Mouse (Mus musculus) heart, embryonic 12.5 days (tissue): ENCODE data around the gene Mrps26. TPM values are rescaled to one million over a fixed set of nuclear protein-coding genes. Genes with fewer than 3 reads are reported as not detected.

Experiments
- ATAC-seq: fragments of 200-750 bp; cut with Nextera tagmentation; 2 replicates; pipeline ENCODE4 v1.8.0; 2017; ENCODE audit warnings: moderate TSS enrichment, moderate library complexity; ENCODE audit not compliant: insufficient number of reproducible peaks, low FRiP score
- H3K27ac ChIP-seq: fragments of 300-500 bp; sonication (generic); 2 replicates; pipeline ENCODE4 v1.5.1; 2016; ENCODE audit warnings: mild to moderate bottlenecking, moderate library complexity; ENCODE audit not compliant: poor library complexity, severe bottlenecking
- H3K27me3 ChIP-seq: fragments of 300-500 bp; sonication (generic); replicated peaks from 2 replicates; pipeline ENCODE4 v1.6.1; 2016; ENCODE audit warnings: mild to moderate bottlenecking, moderate library complexity
- H3K36me3 ChIP-seq: fragments of 300-500 bp; sonication (generic); 2 replicates; pipeline ENCODE4 v1.6.1; 2016; ENCODE audit warnings: mild to moderate bottlenecking, moderate library complexity
- H3K4me1 ChIP-seq: fragments of 300-500 bp; sonication (generic); replicated peaks from 2 replicates; pipeline ENCODE4 v1.6.1; 2016; ENCODE audit warnings: mild to moderate bottlenecking
- H3K4me2 ChIP-seq: fragments of 300-500 bp; sonication (generic); 2 replicates; pipeline ENCODE4 v1.6.1; 2016; ENCODE audit warnings: mild to moderate bottlenecking, moderate library complexity
- H3K4me3 ChIP-seq: fragments of 300-500 bp; sonication (generic); 2 replicates; pipeline ENCODE4 v1.5.1; 2016; ENCODE audit warnings: mild to moderate bottlenecking
- H3K9ac ChIP-seq: fragments of 300-500 bp; sonication (generic); 2 replicates; pipeline ENCODE4 v1.6.1; 2016; ENCODE audit warnings: mild to moderate bottlenecking, moderate library complexity
- H3K9me3 ChIP-seq: fragments of 300-500 bp; sonication (generic); replicated peaks from 2 replicates; pipeline ENCODE4 v1.6.1; 2016; ENCODE audit warnings: mild to moderate bottlenecking, moderate library complexity
- WGBS: fragments of 180-500 bp; shearing (Covaris S2); methylation state at CpG from one replicate; pipeline ENCODE4 v1.1.7; 2016; 5-methylcytosine and 5-hydroxymethylcytosine counted together
- microRNA-seq: library from miRNA; unstranded; fragments of <30 nt; microRNA quantifications from one replicate; pipeline ENCODE4, GENCODE M21; 2017
- polyA plus RNA-seq: library from polyadenylated mRNA; unstranded; fragments of >200 nt; fragmentation: Nextera tagmentation; extraction: Ambion mirVana; gene quantifications from 2 replicates; pipeline ENCODE4 v1.2.1, GENCODE M21; 2016

Mrps26 gene
- polyA plus RNA-seq, 1 experiment from 2014 or later: 66.9 TPM

DNA sequence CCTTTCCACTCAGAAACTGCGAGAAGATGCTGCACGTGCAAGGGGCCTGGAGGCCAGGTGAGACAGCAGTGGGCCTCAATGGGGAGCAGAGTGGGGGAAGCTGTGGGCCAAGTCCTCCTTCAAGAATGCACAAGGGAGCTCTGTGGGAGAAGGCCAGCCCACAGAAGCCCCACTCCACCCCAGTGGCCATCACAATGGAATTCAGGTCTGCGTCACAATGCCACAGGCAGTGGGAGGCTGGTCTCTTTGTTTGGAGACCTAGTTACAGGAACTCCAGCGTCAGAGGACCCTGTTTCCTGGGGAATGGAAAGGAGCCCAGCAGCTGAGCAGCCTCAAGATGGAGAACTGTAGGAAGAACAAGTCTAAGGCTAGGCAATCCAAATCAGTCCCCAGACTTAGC lies 25.6 kb downstream of the Mrps26 start:
- peaks cover 22% of the 10 kb centered on the region; the same call in 1 of the 2 replicates for H3K36me3 ChIP-seq
- ATAC-seq: no peak

DNA sequence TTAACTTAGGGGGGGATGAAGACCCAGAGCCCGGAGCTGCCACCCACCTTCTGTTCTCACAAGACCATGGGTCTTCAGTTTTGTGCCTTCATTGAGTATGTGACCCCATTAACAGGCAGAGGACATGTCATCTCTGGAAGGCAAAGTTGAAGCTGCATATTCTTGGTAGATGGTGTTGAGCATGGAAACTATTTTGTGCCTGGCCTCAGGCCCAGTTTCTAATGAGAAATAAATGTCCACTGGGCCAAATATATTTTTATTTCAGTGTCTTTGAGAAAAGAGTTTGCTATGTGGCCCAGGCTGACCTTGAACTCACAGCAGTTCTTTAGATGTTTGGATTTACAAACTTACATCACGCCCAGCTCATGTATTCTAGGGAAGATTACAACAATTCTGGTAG lies 26.2 kb downstream of the Mrps26 start:
- Histone ChIP-seq H3K4me1 (no peaks in the 10 kb centered on the region), H3K9ac (no peak overlapping the region), H3K4me3 (no peak overlapping the region), H3K27me3 (no peaks in the 10 kb centered on the region), H3K27ac (no peak overlapping the region), H3K36me3 (peaks cover 24% of the 10 kb centered on the region), H3K9me3 (no peaks in the 10 kb centered on the region), H3K4me2 (no peak overlapping the region)
- WGBS: 93% methylated on average over 2 of the region's 2 CpGs
- no peak for ATAC-seq

More for the DNA sequence above, 25.6 kb downstream of the Mrps26 start:
- H3K9ac ChIP-seq: no peak overlapping the region
- H3K9me3 ChIP-seq: no peaks in the 10 kb centered on the region
- H3K27me3 ChIP-seq: no peaks in the 10 kb centered on the region
- no peaks in the 10 kb centered on the region for H3K4me1 ChIP-seq
- 68% methylated on average over 4 of the region's 4 CpGs for WGBS
- no peak overlapping the region for H3K4me3 ChIP-seq
- H3K27ac ChIP-seq: no peak overlapping the region
- H3K4me2 ChIP-seq: no peak overlapping the region

GRCm38 (mm10) chr2:130591016-130591415 lies 27.5 kb downstream of the Mrps26 start:
- H3K4me3 ChIP-seq: no peak overlapping the region
- H3K27me3 ChIP-seq: no peaks in the 10 kb centered on the region
- H3K4me1 ChIP-seq: peaks cover 4% of the 10 kb centered on the region; the same call in 1 of the 2 replicates
- H3K9ac ChIP-seq: no peak overlapping the region
- no peak for ATAC-seq
- no peaks in the 10 kb centered on the region for H3K9me3 ChIP-seq
- 94% methylated on average over 2 of the region's 2 CpGs for WGBS
- H3K4me2 ChIP-seq: no peak overlapping the region
- H3K36me3 ChIP-seq: peaks cover 34% of the 10 kb centered on the region
- H3K27ac ChIP-seq: no peak overlapping the region

DNA sequence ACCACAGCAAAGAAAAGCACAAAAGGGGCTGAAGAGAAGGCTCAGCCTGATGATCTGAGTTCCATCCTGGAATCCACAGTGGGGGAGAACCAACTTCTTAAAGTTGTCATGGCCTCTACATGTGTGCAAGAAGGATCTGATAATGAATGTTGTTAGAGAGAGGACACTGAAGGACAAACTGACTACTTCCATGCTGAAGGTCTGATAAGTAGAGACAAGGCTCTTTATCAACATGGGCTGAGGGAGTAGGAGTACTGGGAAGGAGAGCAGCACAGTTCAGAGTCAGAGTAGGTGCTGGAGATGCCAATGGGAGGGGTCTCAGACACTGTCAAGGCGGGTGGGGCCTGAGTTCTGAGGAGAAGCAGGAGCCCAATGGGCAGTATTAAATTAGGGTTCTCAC lies 32.1 kb downstream of the Mrps26 start:
- no peaks in the 10 kb centered on the region for H3K9me3 ChIP-seq
- H3K4me3 ChIP-seq: no peak overlapping the region
- peaks cover 62% of the 10 kb centered on the region for H3K36me3 ChIP-seq
- H3K27me3 ChIP-seq: no peaks in the 10 kb centered on the region
- ATAC-seq: no peak
- no peak overlapping the region for H3K4me2 ChIP-seq
- H3K27ac ChIP-seq: no peak overlapping the region
- peaks cover 4% of the 10 kb centered on the region; the same call in 1 of the 2 replicates for H3K4me1 ChIP-seq
- WGBS: 63% methylated on average over 1 of the region's 1 CpGs
- H3K9ac ChIP-seq: no peak overlapping the region

GRCm38 (mm10) chr2:130597601-130598010 lies 34.1 kb downstream of the Mrps26 start:
- ATAC-seq: no peak
- H3K27ac ChIP-seq: no peak overlapping the region
- no peak overlapping the region for H3K9ac ChIP-seq
- peaks cover 60% of the 10 kb centered on the region for H3K36me3 ChIP-seq
- no peaks in the 10 kb centered on the region for H3K27me3 ChIP-seq
- H3K9me3 ChIP-seq: no peaks in the 10 kb centered on the region
- no peak overlapping the region for H3K4me3 ChIP-seq
- H3K4me2 ChIP-seq: no peak overlapping the region
- H3K4me1 ChIP-seq: peaks cover 4% of the 10 kb centered on the region; the same call in 1 of the 2 replicates
- 10% methylated on average over 1 of the region's 1 CpGs for WGBS

DNA sequence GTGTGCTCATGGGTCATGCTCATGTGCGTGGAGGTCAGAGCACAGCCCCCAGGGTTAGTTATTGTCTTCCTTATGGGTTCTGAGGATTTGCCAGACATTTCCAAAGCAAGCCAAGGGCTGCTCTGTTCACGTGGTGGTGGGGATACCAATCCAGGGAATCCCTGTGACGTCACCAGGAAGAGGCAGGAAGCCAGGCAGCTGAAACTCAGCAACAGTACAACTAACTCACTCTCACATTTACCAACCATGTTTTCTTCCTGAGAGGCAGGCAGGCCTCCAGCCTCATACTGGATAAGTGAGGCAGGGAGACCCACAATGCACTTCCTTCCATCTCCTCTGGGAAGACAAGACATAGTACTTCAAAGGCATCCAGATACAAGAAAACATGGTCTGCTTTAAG lies 34.9 kb downstream of the Mrps26 start:
- peaks cover 4% of the 10 kb centered on the region; the same call in 1 of the 2 replicates for H3K4me1 ChIP-seq
- WGBS: 64% methylated on average over 3 of the region's 3 CpGs
- no peak overlapping the region for H3K27ac ChIP-seq
- H3K9me3 ChIP-seq: no peaks in the 10 kb centered on the region
- no peak for ATAC-seq
- no peak overlapping the region for H3K4me2 ChIP-seq
- H3K27me3 ChIP-seq: no peaks in the 10 kb centered on the region
- H3K9ac ChIP-seq: no peak overlapping the region
- no peak overlapping the region for H3K4me3 ChIP-seq
- peaks cover 64% of the 10 kb centered on the region for H3K36me3 ChIP-seq

GRCm38 (mm10) chr2:130602195-130602594 lies 38.7 kb downstream of the Mrps26 start:
- 81% methylated on average over 4 of the region's 4 CpGs for WGBS
- Histone ChIP-seq H3K4me1 (no peaks in the 10 kb centered on the region), H3K4me2 (no peak overlapping the region), H3K4me3 (no peak overlapping the region), H3K27me3 (no peaks in the 10 kb centered on the region), H3K9ac (no peak overlapping the region), H3K27ac (no peak overlapping the region), H3K9me3 (no peaks in the 10 kb centered on the region), H3K36me3 (peaks cover 56% of the 10 kb centered on the region)
- no peak for ATAC-seq

GRCm38 (mm10) chr2:130613091-130613490 lies 49.5 kb downstream of the Mrps26 start:
- Histone ChIP-seq H3K27ac (no peak overlapping the region), H3K4me1 (no peaks in the 10 kb centered on the region), H3K27me3 (no peaks in the 10 kb centered on the region), H3K4me2 (no peak overlapping the region), H3K36me3 (peaks cover 34% of the 10 kb centered on the region), H3K4me3 (no peak overlapping the region), H3K9ac (no peak overlapping the region), H3K9me3 (no peaks in the 10 kb centered on the region)
- no peak for ATAC-seq
- 60% methylated on average over 3 of the region's 3 CpGs for WGBS

Small RNA genes within 50 kb of the gene (microRNA-seq; reads per million reads assigned to microRNA genes)
- gene Gm23876: not detected

Other genes with a start within 250 kb of the Mrps26 start
- gene Cpxm1, start 166.2 kb upstream of the Mrps26 start, polyA plus RNA-seq: 32.2 and 33.3 TPM in 2 replicates
- gene Gm28372, start 158.5 kb upstream of the Mrps26 start, polyA plus RNA-seq: 0.09 and 0.24 TPM in 2 replicates
- gene 1700020A23Rik, start 158.5 kb upstream of the Mrps26 start, polyA plus RNA-seq: not detected in 2 replicates
- gene Tmem239, start 157.3 kb upstream of the Mrps26 start, polyA plus RNA-seq: not detected in 2 replicates
- gene Vps16, start 139.4 kb upstream of the Mrps26 start, polyA plus RNA-seq: 63.5 and 63.9 TPM in 2 replicates
- gene Pced1a, start 139.0 kb upstream of the Mrps26 start, polyA plus RNA-seq: 7.5 and 9.0 TPM in 2 replicates
- 86.1 and 86.3 TPM in 2 replicates for gene Ptpra, start 113.5 kb upstream of the Mrps26 start, polyA plus RNA-seq
- not detected in 2 replicates for gene Oxt, start 12.4 kb downstream of the Mrps26 start, polyA plus RNA-seq
- 0.54 and 0.96 TPM in 2 replicates for gene Avp, start 18.8 kb downstream of the Mrps26 start, polyA plus RNA-seq
- gene Fastkd5, start 66.3 kb downstream of the Mrps26 start, polyA plus RNA-seq: 15.6 and 16.1 TPM in 2 replicates
- 8.8 TPM in 2 replicates for gene Ubox5, start 66.3 kb downstream of the Mrps26 start, polyA plus RNA-seq
- 1.8 TPM in 2 replicates for gene Lzts3, start 79.1 kb downstream of the Mrps26 start, polyA plus RNA-seq
- 44.5 and 46.3 TPM in 2 replicates for gene Ddrgk1, start 100.9 kb downstream of the Mrps26 start, polyA plus RNA-seq
- gene Itpa, start 103.9 kb downstream of the Mrps26 start, polyA plus RNA-seq: 79.7 and 84.1 TPM in 2 replicates
- 0.12 and 0.13 TPM in 2 replicates for gene Slc4a11, start 133.8 kb downstream of the Mrps26 start, polyA plus RNA-seq